Mouse (Mus musculus) embryonic facial prominence, embryonic 13.5 days (tissue): ENCODE results near the gene Dnaic1. TPM values are rescaled to one million over a fixed set of nuclear protein-coding genes. Genes with fewer than 3 reads are reported as not detected.

Experiments used
- ATAC-seq: fragments of 200-750 bp; cut with Nextera tagmentation; 2 replicates; pipeline ENCODE4 v1.8.0; 2017; ENCODE audit warnings: low read depth; ENCODE audit not compliant: insufficient number of reproducible peaks, insufficient read depth, low FRiP score, low TSS enrichment
- H3K27ac ChIP-seq: fragments of 300-500 bp; sonication (generic); 2 replicates; pipeline ENCODE4 v1.5.1; 2015; ENCODE audit warnings: moderate library complexity, mild to moderate bottlenecking, inconsistent platforms
- H3K27me3 ChIP-seq: fragments of 300-500 bp; sonication (generic); 2 replicates; pipeline ENCODE4 v1.6.1; 2015; ENCODE audit warnings: mild to moderate bottlenecking, inconsistent platforms
- H3K36me3 ChIP-seq: fragments of 300-500 bp; sonication (generic); 2 replicates; pipeline ENCODE4 v1.6.1; 2015; ENCODE audit warnings: mild to moderate bottlenecking, inconsistent platforms
- H3K4me1 ChIP-seq: fragments of 300-500 bp; sonication (generic); 2 replicates; pipeline ENCODE4 v1.6.1; 2015; ENCODE audit warnings: inconsistent platforms
- H3K4me2 ChIP-seq: fragments of 300-500 bp; sonication (generic); 2 replicates; pipeline ENCODE4 v1.6.1; 2015; ENCODE audit warnings: moderate library complexity, mild to moderate bottlenecking, inconsistent platforms
- H3K4me3 ChIP-seq: fragments of 300-500 bp; sonication (generic); 2 replicates; pipeline ENCODE4 v1.5.1; 2015; ENCODE audit warnings: mild to moderate bottlenecking, inconsistent platforms
- H3K9ac ChIP-seq: fragments of 300-500 bp; sonication (generic); 2 replicates; pipeline ENCODE4 v1.6.1; 2015; ENCODE audit warnings: mild to moderate bottlenecking, inconsistent platforms
- H3K9me3 ChIP-seq: fragments of 300-500 bp; sonication (generic); 2 replicates; pipeline ENCODE4 v1.6.1; 2016; ENCODE audit warnings: inconsistent platforms
- WGBS: fragments of 180-500 bp; shearing (Covaris S2); methylation state at CpG from one replicate; pipeline ENCODE4 v1.1.7; 2015; ENCODE audit warnings: mixed read lengths; 5-methylcytosine and 5-hydroxymethylcytosine counted together
- polyA plus RNA-seq: library from polyadenylated mRNA; unstranded; fragments of >200 nt; fragmentation: Nextera tagmentation; extraction: Ambion mirVana; gene quantifications from 2 replicates; pipeline ENCODE4 v1.2.1, GENCODE M21; 2015

The Dnaic1 gene
- 1.0 and 1.3 TPM in 2 replicates for polyA plus RNA-seq

DNA sequence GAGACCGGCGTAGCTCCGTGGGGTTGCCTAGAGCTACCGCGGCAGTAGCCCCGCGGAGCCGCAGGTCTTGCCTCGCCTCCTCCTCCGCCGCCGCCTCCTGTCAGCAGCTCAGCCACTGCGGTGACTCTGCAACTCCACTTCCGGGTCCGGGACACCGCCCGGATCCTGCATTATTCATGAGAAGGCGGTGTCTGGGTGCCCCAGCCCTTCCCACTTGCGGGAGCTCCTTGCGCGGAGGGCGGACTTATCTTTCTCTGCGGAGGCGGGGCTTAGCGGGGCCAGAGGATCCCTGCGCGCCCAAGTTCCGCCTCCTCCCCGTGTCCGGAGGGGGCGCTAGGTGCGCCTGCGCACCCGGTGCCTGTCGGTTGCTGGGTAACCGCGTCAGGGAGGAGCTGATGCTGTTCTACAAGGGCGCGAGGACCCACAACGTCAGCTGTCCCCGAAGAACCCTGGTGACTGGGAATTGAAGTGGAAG is at the start of gene Dnaic1, which contains the start of gene Fam219a:
Gene Dnaic1, plus strand, starts transcription at position 365 of the 475 bp plus-strand sequence.
Gene Fam219a, minus strand, starts transcription at position 128 of the 475 bp plus-strand sequence.
- under 1% methylated on average over 41 of the region's 41 CpGs for WGBS
- Histone ChIP-seq H3K36me3 (no peaks in the 10 kb centered on the region), H3K9ac (peak within 1 kb of the TSS; percentile 78), H3K9me3 (no peaks in the 10 kb centered on the region), H3K4me1 (peaks cover 30% of the 10 kb centered on the region), H3K4me3 (peak within 1 kb of the TSS; percentile 80), H3K27ac (no peak within 1 kb of the TSS; the same call in 1 of the 2 replicates), H3K4me2 (peak within 1 kb of the TSS; percentile 96), H3K27me3 (peaks cover 44% of the 10 kb centered on the region)
- peak; percentile 97 for ATAC-seq

DNA sequence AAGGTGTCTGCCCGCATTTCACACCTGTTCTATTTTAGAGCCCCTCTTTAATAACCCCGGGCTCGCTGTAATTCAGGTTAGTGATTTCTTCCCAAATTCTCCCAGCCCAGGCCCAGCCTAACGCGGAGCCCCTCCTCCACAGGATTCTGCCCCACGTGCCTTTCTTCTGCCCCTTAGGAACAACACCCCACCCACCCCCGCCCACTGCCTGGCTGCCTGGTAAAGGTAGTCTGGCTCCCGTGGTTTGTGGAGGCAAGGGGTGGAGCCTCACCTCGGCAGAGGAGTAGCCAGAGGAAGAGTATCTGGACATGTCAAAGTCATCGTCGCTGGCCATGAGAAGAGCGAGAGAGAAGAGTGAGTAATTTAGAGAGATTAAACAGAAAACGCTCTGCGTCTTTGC is 48.9 kb upstream of the Dnaic1 start:
- no peak overlapping the region for H3K9ac ChIP-seq
- no peaks in the 10 kb centered on the region for H3K36me3 ChIP-seq
- no peak overlapping the region for H3K4me3 ChIP-seq
- H3K27ac ChIP-seq, result no peak overlapping the region
- no peaks in the 10 kb centered on the region for H3K4me1 ChIP-seq
- 35% methylated on average over 14 of the region's 14 CpGs for WGBS
- H3K9me3 ChIP-seq, result no peaks in the 10 kb centered on the region
- no peak overlapping the region for H3K4me2 ChIP-seq
- no peak for ATAC-seq
- peaks cover 11% of the 10 kb centered on the region for H3K27me3 ChIP-seq

DNA sequence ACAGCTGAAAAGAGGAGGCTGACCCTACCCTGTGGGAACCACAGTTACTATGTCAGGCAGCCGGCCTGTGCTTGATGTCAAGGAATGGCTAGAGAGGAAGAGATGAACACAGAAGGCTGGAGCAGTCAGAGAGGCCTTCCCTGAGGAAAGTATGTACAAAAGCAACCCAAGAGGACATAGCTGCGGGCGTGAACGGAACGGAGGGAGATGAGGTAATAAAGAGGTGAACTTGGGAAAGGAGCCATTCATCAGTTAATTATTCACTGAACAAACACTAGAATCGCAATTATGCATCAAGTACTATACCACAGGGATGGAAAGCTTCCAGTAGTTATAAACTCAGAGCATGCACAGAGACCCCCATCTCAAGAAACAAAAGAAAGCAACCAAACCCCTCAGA is 47.4 kb upstream of the Dnaic1 start:
- Histone ChIP-seq H3K4me1 (peaks cover 6% of the 10 kb centered on the region), H3K27ac (no peak overlapping the region), H3K9ac (no peak overlapping the region), H3K4me3 (no peak overlapping the region), H3K9me3 (no peaks in the 10 kb centered on the region), H3K27me3 (peaks cover 20% of the 10 kb centered on the region), H3K36me3 (no peaks in the 10 kb centered on the region), H3K4me2 (no peak overlapping the region)
- ATAC-seq, result no peak
- WGBS, result 85% methylated on average over 6 of the region's 6 CpGs

- no peaks in the 10 kb centered on the region for H3K36me3 ChIP-seq
- WGBS, result 52% methylated on average over 5 of the region's 5 CpGs
- H3K9ac ChIP-seq, result no peak overlapping the region
- no peak for ATAC-seq
- H3K27ac ChIP-seq, result no peak overlapping the region
- no peak overlapping the region for H3K4me2 ChIP-seq
- H3K4me3 ChIP-seq, result no peak overlapping the region
- H3K4me1 ChIP-seq, result peaks cover 8% of the 10 kb centered on the region
- no peaks in the 10 kb centered on the region for H3K9me3 ChIP-seq
- peaks cover 22% of the 10 kb centered on the region for H3K27me3 ChIP-seq
Observed at GRCm38 (mm10) chr4:41522788-41523187, 46.8 kb upstream of the Dnaic1 start.

DNA sequence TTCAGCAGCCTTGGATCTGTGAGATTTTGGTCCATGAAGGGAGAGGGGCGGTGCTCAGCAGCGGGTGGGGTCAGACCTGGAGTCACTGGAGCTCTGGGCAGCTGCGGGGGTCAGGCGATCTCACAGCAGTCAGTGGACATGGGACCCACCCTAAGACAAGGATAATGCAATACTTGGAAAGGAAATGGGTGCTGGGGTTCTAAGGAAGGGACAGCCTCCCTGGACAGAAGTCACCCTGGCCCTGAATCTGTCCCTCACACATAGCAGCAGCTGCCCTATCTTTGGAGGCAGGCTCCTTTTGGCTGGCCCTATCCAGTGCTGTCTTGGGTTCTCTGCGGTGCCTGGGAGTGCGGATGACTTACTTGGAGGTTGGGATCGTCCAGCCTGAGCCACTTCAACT is 45.7 kb upstream of the Dnaic1 start:
- WGBS, result 70% methylated on average over 7 of the region's 7 CpGs
- Histone ChIP-seq H3K9me3 (no peaks in the 10 kb centered on the region), H3K27me3 (peaks cover 24% of the 10 kb centered on the region), H3K4me1 (peaks cover 12% of the 10 kb centered on the region), H3K9ac (no peak overlapping the region), H3K4me2 (no peak overlapping the region), H3K36me3 (no peaks in the 10 kb centered on the region), H3K4me3 (no peak overlapping the region), H3K27ac (no peak overlapping the region)
- no peak for ATAC-seq

GRCm38 (mm10) chr4:41524829-41525228 is 44.7 kb upstream of the Dnaic1 start:
- Histone ChIP-seq H3K36me3 (no peaks in the 10 kb centered on the region), H3K27ac (no peak overlapping the region), H3K4me1 (peaks cover 12% of the 10 kb centered on the region), H3K9ac (no peak overlapping the region), H3K9me3 (no peaks in the 10 kb centered on the region), H3K4me3 (no peak overlapping the region), H3K27me3 (peaks cover 24% of the 10 kb centered on the region), H3K4me2 (no peak overlapping the region)
- WGBS, result 70% methylated on average over 9 of the region's 9 CpGs
- no peak for ATAC-seq

DNA sequence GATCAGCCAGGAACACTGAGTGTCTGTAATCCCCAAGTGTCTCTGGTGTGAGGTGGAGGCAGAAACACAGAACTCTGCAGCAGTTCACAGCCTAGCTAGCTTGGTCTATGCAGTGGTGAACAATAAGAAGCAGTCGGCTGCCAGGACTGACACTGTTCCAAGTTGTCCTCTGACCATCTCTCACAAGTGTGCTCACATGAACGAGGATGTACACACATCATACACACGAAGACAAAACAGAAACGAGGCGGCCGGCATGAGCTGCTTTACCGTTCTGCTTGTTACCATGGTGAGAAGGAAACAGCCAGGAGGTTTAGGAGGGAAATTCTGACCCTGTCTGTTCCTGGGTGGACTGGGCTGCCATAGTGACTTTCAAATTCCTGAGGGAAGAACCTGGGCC is 43.0 kb upstream of the Dnaic1 start:
- Histone ChIP-seq H3K4me1 (peaks cover 12% of the 10 kb centered on the region), H3K27ac (no peak overlapping the region), H3K4me2 (no peak overlapping the region), H3K36me3 (no peaks in the 10 kb centered on the region), H3K9ac (no peak overlapping the region), H3K4me3 (no peak overlapping the region), H3K27me3 (peaks cover 18% of the 10 kb centered on the region), H3K9me3 (no peaks in the 10 kb centered on the region)
- WGBS, result 62% methylated on average over 7 of the region's 7 CpGs
- no peak for ATAC-seq

DNA sequence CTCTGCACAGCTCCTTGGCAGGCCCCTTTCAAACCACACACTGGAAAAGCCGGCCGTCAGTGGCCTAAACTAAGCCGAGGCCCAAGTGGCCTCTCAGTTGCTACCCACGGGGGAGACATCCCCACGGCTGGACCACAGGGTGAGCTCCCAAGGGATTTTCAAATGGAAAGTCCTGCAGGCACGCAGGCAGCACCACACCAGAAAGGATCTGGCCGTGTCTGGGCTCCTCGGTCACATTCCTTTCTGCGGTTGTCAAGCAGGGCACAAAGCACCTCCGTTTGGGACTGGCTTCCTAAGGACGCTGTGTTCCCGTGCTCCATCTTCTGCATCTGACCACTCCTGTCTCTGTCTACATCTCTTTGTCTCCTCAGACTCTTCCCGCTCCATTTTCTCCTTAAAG is 42.5 kb upstream of the Dnaic1 start:
- no peaks in the 10 kb centered on the region for H3K36me3 ChIP-seq
- H3K4me3 ChIP-seq, result no peak overlapping the region
- ATAC-seq, result no peak
- H3K4me2 ChIP-seq, result no peak overlapping the region
- peaks cover 21% of the 10 kb centered on the region; the same call in 1 of the 2 replicates for H3K27me3 ChIP-seq
- 43% methylated on average over 13 of the region's 13 CpGs for WGBS
- no peaks in the 10 kb centered on the region for H3K9me3 ChIP-seq
- H3K9ac ChIP-seq, result no peak overlapping the region
- no peak overlapping the region for H3K27ac ChIP-seq
- peaks cover 12% of the 10 kb centered on the region for H3K4me1 ChIP-seq

DNA sequence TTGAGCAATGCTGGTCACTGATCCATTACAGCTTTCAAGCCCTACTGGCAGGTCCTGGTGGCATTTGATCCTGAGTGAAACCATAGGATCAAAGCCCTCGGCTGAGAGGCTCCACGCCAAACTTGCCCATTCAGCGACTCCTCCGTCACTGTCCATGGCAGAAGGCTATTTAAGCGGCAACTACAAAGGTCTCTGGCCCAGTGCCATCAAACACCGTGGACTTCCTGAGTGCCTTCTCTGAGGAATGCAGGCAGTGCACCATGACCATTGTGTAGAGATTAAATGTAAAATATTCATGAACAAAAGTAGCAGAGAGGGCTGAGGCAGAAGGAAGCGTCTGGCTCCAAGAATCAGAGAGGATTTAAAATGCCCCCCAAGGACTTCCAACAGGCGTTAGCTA is 41.6 kb upstream of the Dnaic1 start:
- 51% methylated on average over 8 of the region's 8 CpGs for WGBS
- ATAC-seq, result no peak
- Histone ChIP-seq H3K36me3 (no peaks in the 10 kb centered on the region), H3K4me2 (no peak overlapping the region), H3K27ac (no peak overlapping the region), H3K4me1 (peaks cover 12% of the 10 kb centered on the region), H3K9me3 (no peaks in the 10 kb centered on the region), H3K4me3 (no peak overlapping the region), H3K9ac (no peak overlapping the region), H3K27me3 (peaks cover 16% of the 10 kb centered on the region; the same call in 1 of the 2 replicates)

DNA sequence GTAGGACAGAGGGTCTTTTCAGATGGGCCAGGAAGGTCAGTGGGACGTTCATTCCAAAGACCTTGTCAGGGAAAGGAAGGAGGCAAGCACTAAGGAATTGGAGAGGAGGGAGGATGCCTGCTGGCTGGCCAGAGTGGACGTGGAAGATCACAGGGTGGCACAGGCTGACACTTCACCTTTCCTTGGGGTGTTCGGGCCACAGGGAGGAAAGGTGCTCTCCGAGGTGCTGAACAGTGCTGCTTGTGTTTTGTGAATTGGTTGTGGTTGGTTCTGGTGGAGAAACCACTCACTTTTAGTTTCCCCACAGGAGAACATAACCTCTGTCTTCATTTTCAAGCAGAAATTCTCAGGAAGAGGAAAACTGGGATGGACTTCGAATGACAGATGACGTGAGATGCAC is 37.2 kb upstream of the Dnaic1 start:
- no peak overlapping the region for H3K9ac ChIP-seq
- 20% methylated on average over 6 of the region's 6 CpGs for WGBS
- H3K27me3 ChIP-seq, result 0 out of 2 replicates have a peak, but pooled peaks cover 6% of the 10 kb centered on the region
- H3K9me3 ChIP-seq, result no peaks in the 10 kb centered on the region
- H3K4me1 ChIP-seq, result 0 out of 2 replicates have a peak, but pooled peaks cover 5% of the 10 kb centered on the region
- no peaks in the 10 kb centered on the region for H3K36me3 ChIP-seq
- H3K27ac ChIP-seq, result no peak overlapping the region
- no peak overlapping the region for H3K4me3 ChIP-seq
- H3K4me2 ChIP-seq, result no peak overlapping the region
- ATAC-seq, result no peak

GRCm38 (mm10) chr4:41534866-41535265 is 34.7 kb upstream of the Dnaic1 start:
- no peak overlapping the region for H3K4me2 ChIP-seq
- 79% methylated on average over 5 of the region's 5 CpGs for WGBS
- H3K4me1 ChIP-seq, result peaks cover 2% of the 10 kb centered on the region; the same call in 1 of the 2 replicates
- no peak for ATAC-seq
- no peaks in the 10 kb centered on the region for H3K36me3 ChIP-seq
- H3K9me3 ChIP-seq, result no peaks in the 10 kb centered on the region
- H3K4me3 ChIP-seq, result no peak overlapping the region
- H3K9ac ChIP-seq, result no peak overlapping the region
- H3K27me3 ChIP-seq, result 0 out of 2 replicates have a peak, but pooled peaks cover 3% of the 10 kb centered on the region
- H3K27ac ChIP-seq, result no peak overlapping the region

DNA sequence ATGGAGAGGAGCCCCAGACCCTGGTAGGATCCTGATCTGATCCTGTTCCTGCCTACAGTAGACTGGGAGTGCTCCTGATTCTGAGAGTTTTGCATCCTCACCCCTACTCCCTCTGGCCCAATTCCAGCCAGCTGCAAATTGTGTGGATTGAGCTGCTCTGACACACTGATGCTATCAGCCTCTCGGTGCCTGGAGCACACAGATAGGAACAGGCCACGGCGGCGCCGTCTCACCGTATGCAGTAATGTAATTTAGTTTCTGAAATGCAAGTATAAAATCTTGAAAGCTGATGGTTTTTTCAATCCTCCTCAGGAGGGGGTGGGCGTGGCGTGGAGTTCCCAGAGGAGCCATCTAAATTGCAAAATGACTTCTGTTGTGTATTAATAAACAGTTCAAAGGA is 27.4 kb upstream of the Dnaic1 start:
- H3K9ac ChIP-seq, result no peak overlapping the region
- ATAC-seq, result no peak
- H3K4me3 ChIP-seq, result no peak overlapping the region
- H3K4me2 ChIP-seq, result no peak overlapping the region
- peaks cover 33% of the 10 kb centered on the region for H3K4me1 ChIP-seq
- H3K9me3 ChIP-seq, result no peaks in the 10 kb centered on the region
- H3K27ac ChIP-seq, result peak overlapping the region; percentile 56; the same call in 1 of the 2 replicates
- 41% methylated on average over 8 of the region's 8 CpGs for WGBS
- H3K27me3 ChIP-seq, result no peaks in the 10 kb centered on the region
- H3K36me3 ChIP-seq, result no peaks in the 10 kb centered on the region
